Mouse (Mus musculus): Measurements from ENCODE around the gene Ap1g2.

Ap1g2 gene

DNA sequence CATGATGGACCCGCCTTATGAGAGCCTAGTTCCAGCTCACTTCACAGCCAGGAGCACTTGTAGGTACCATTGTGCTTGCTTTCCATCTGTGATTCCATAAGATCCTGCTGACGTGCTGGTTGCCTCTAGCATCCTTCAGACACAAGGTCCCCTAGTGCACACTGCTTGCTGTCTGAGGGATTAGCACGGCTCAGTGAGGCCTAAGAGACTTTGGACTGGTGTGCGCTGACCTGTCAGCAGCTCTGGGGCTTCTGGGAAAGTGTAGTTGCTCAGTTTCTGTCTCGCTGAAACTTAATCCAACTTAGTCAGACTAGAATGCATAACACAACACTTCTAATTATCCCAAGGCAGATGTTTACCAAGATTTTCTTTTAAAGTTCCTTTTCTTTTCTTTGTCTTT, 46.5 kb downstream of the Ap1g2 start:
- CTCF ChIA-PET: no interaction called here

GRCm38 (mm10) chr14:55059009-55059408, 47.4 kb downstream of the Ap1g2 start:
- CTCF ChIA-PET: no interaction called here

DNA sequence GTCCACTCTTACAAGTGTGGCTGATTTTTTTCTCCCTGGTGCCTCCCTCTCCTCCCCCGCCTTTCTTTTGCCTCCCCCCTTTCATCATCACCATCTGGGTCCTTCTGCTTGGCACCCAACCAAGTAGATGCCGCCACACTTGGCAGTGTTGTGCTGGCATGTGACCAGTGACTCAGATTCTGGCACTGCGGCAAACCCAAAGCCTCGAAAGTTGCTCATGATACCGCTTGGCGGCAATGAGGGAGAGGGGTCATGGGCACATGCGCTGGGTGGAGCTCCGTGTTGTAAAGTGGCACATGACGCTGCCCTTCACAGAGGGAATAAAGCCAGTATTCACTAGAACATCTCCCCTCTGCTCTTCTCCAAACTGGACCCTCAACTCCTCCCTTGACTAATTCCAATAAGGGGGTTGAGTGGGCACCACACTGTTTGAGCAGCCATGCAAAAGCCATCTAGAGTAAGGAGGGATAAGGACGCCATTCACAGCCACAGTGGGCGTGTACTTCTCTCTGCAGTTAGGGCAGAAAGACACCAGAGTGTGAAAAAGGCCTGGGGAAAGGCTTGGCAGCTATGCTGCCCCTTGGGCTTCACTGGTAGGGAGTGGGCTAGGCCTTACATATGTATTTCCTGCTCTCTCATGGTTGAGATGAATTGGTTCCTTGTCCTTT, 51.1 kb downstream of the Ap1g2 start:
- CTCF ChIA-PET: no interaction called here

DNA sequence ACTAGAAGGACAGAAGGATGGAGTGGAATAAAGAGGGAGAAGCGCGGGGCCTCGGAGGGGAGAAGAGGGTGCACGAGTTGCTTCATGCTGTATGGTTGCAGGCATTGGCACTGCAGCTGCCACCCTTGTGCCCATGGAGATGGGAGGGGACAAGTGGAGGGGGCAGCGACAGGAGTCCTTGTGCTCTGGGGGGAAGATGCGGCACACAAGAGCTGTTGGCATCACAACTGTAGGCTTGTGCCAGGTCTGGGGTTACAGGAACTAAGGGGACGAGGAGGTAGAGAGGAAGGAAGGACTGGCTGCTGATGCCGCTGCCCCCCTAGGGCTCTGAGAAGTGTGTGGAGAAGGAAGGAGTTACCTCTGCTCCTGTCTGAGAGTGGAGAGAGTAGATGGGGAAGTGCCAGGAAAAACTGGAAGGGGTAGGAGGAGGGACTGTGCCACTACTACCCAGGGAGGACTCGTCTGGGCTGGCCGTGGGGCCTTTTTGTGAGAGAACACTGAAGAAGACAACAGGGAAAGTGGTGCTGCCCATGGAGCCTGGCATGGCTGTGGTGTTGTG, 52.1 kb downstream of the Ap1g2 start:
- CTCF ChIA-PET: no interaction called here

GRCm38 (mm10) chr14:55053708-55054190, 52.6 kb downstream of the Ap1g2 start:
- CTCF ChIA-PET: no interaction called here

- CTCF ChIA-PET: no interaction called here
Observed at GRCm38 (mm10) chr14:55053050-55053449, 53.3 kb downstream of the Ap1g2 start.

DNA sequence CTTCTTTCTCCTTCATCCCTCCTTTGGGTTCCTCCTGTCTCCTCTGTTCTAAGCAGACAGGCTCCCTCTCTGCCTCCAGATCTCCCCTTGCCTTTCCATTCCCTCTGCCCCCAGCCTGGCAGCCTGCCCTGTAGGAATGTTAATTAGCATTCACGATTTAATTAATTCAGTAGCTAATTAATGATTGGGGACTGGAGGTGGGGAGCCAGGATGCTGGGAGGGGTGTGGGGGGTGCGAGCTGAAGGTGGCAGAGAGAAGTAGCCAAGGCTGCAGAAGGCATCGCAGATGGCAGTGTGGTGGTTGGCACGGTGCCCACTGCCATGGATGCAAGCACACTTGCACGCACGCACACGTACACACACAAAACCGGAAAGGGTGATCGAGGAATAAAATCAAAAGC, 53.9 kb downstream of the Ap1g2 start:
- CTCF ChIA-PET: no interaction called here
